Mouse (Mus musculus): ENCODE results near the gene Fam83f.

Fam83f gene

DNA sequence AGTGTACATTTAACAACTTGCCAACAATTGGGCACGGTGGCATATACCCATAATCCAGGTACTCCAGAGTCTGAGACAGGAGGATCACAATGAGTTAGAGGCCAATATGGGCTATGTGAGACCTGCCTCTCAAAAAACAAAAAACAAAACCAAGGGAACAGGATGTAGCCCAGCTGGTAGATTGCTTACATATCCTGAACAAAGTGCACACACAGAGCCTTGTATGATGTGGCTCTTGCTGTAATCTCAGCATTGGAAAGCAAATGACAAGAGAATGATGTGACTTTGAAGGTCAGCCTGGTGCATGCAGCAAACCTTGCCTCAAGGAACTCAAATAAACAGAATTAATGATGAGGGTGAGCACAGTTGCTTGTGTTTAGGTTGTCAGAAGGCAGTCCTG, 70.2 kb downstream of the Fam83f start:
- no peak for DNase-seq (ENCODE audit: low spot score)

DNA sequence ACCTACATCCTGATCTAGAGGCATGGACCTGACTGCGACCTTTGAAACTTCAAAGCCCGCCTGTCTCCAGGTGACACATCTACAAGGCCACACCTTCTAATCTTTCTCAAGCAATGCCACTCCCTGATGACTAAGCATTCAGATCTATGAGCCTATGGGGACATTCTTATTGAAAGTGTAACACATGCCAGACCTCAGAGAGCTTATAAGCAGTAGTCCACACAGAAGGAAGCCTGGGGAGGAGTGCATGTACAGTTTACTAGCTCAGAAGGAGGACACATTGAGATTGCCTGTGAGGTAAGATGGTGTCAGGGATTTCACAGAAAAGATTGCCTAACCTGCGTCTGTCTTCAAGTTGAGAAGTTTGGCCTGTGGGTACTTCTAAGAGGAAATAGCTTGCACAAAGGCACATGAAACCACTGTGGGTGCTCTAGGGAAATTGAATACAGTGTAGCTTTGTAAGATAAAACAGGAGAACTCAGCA, 71.4 kb downstream of the Fam83f start:
- DNase-seq (ENCODE audit: low spot score): no peak

DNA sequence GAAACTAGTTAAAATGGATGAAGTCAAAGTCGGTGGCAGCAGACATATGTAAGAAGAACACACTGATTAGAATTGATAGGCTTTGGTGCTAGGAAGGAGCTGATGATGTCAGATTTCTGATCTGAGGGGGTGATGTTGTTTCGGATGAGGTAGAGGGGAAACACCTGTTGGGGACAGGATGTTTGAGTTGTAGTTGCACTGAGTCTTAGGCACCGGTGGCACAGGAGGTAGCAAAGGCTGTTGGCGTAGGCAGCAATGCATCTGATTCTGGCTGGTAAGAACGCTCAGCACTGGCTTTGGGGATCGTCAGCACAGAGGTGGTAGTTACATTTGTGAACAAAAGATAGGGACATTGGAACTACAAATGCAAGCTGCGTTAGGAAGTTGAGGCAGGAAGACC, 72.0 kb downstream of the Fam83f start:
- no peak for DNase-seq (ENCODE audit: low spot score)

DNA sequence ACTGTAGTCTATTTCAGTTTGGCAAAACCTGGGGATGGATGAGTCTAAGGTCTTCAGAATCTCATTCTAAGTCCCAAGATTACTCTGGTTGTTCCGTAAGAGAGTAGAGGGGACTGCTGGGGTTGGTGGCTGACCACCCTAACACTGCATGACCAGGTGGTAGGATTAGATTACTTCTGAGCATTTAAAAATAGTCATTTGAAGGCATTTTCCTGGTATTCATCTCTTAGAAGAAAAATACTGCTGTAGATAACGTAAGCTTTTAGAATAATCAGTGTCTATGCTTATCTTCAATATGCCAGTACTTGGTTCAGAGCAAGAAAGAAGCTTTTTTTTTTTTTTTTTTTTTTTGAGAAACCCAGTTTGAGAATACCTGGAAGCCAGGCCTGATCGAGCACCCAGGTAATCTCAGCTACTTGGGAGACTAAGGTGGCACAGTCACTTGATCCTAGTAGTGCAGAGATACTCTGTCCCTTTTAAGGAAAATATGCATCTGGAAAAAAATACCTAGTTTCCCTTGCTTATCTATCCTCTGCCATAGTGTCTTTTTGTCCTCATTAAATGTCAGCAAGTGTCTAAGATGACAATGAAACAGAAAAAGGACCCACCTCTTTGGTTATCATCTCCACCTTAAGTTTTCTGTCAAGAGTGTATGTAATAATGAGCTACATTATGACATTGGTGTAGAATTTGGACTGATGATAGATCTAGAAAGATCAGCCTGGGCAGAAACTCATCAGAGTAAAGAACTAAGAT, 73.2 kb downstream of the Fam83f start:
- DNase-seq (ENCODE audit: low spot score): no peak

DNA sequence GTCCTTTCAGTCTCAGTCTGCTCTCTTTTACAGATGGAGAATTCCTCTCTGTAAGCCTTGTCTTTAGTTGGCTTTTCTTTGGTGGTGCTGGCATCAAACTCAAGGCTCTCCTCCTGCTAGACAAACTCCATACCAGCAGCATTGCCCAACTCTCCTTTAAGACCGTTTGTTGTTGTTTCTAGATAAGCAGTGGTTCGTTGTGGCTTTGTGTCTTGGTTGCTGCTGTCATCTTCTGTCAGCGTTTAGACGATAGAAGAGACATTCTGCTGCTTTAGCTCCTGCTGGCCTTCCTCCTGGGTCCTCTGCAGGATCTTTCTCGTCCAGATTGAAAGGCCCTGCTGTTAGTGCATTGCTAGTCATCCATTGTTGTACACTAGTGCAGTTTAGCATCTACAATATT, 77.3 kb downstream of the Fam83f start:
- no peak for DNase-seq (ENCODE audit: low spot score)
